Mouse (Mus musculus) thymus, adult 2 months (tissue): ENCODE data around the gene Msn.

Source experiments
- CTCF ChIP-seq: fragments of 200-500 bp; IDR thresholded peaks from 2 replicates; pipeline ENCODE4 v1.5.1; 2012; ENCODE audit warnings: mild to moderate bottlenecking, control low read depth, low read length, moderate library complexity, borderline replicate concordance; ENCODE audit not compliant: control insufficient read depth, poor library complexity, insufficient read depth; ENCODE audit errors: extremely low read depth
- POLR2A ChIP-seq: fragments of 200-500 bp; IDR thresholded peaks from 2 replicates; pipeline ENCODE4 v1.6.1; 2012; ENCODE audit warnings: mild to moderate bottlenecking, low read length, control low read depth, moderate library complexity; ENCODE audit not compliant: control insufficient read depth, poor library complexity, insufficient read depth; ENCODE audit errors: extremely low read depth

DNA sequence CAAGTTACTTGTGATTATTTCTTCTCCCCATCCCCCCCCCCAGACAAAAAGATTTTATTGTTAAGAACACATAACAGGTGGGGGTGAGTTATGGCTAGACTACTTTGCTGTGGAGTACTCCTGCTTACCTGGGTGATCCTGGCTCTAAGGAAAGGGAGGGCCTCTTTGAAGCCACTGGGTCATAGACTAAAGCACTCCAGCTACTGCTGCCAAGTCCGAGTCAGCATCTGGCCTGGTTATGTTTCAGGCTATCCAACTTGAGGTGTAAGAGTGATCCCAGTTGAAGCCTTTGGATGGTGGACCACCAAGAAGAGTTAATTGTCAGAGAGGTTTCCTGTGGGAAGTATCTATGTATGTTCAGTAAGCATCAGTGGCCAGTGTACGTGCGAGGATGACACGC is 39.7 kb downstream of the Msn start:
- no peak for TF ChIP-seq CTCF
- no peak for TF ChIP-seq POLR2A
